Mouse (Mus musculus) kidney, adult 2 months (tissue): ENCODE results near the gene Reg3b.

Experiments
- CTCF ChIP-seq: fragments of 200-500 bp; conservative IDR thresholded peaks from 2 replicates; pipeline ENCODE4 v1.5.1; 2011; ENCODE audit warnings: low read depth, mild to moderate bottlenecking, control low read depth, low read length, moderate library complexity, mixed read lengths; ENCODE audit not compliant: insufficient read depth, insufficient read length
- POLR2A ChIP-seq: fragments of 200-500 bp; IDR thresholded peaks from one replicate; pipeline ENCODE4 v1.6.1; 2011; ENCODE audit warnings: low read depth, low read length, control low read depth

DNA sequence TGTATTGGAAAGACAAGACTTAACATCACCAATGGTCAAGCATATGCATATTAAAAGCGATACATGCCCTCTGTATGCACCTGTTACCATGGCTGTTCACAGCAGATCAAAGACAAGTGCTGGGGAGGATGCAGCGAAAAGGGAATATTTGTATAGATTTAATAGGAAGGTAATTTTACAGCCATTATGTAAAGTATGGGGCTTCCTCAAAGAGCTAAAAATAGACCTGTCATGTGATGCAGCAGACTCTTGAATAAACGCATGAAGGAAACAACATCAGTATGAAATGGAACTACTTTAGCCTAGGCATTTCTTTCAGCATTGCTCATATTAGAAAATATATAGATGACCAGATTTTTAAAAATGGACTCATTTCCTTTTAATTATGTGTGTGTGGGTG, 15.2 kb downstream of the Reg3b start:
- TF ChIP-seq CTCF (no peak), POLR2A (no peak)
